2 mouse cellular contexts compared by ENCODE assay signal in the genomic region with DNA sequence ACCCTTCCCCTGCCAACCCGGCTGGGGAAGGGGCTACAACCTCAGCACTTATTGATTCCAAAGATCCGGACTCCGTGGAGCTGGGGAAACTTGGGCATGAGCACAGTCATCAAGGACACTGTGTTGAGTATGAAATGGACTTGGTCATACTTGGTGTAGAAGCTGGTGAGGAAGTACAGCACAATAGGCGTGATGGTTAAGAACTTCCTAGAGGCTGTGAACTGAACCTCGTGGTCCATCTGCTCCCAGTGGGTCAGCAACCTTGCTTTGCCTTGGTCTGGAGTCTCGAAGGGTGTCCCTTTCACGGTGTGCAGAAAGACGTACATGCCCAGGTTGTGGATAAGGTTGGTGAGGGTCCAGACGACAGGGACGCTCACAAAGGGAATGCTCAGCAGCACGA. TPM values are rescaled to one million over a fixed set of nuclear protein-coding genes. Genes with fewer than 3 reads are reported as not detected.
"Had no signal": no experiment of that assay in that cellular context is flagged by ENCODE, and none has a peak within 500 bp of the region (broad histone marks: within the 10 kb centered on the region; RNA-seq: fewer than 3 reads in every experiment).

No protein-coding gene starts in this region.

RNA-seq across cellular contexts. Expression of a gene that starts 20.4 kb away (rescaled TPM):
- total RNA-seq: hematopoietic stem cell, adult 5-6 weeks had no signal
- polyA plus RNA-seq: inflammation-experienced regulatory T-cells, adult 6 months had no signal
